Mouse (Mus musculus) myocyte (in vitro differentiated cells): Measurements from ENCODE around the gene Copb2.

Source experiments
- MYOG ChIP-seq, 3 experiments: IDR thresholded peaks; one replicate each; pipeline ENCODE4 v1.6.1; 2011; ENCODE audit warnings: control low read depth in 2 of 3, low read depth in 2 of 3, mild to moderate bottlenecking in 2 of 3; ENCODE audit not compliant: insufficient read length in 2 of 3, control insufficient read depth in 1 of 3, insufficient read depth in 1 of 3
- POLR2AphosphoS2 ChIP-seq: IDR thresholded peaks from one replicate; pipeline ENCODE4 v1.6.1; 2011; ENCODE audit warnings: low read depth, control low read depth; ENCODE audit not compliant: insufficient read length
- TCF12 ChIP-seq: IDR thresholded peaks from one replicate; pipeline ENCODE4 v1.6.1; 2011; ENCODE audit warnings: mild to moderate bottlenecking, control low read depth; ENCODE audit not compliant: poor library complexity, insufficient read depth, severe bottlenecking

- TF ChIP-seq POLR2AphosphoS2 (no peak), MYOG (IDR thresholded peaks at IDR 0.05; ENCODE audit: control insufficient read depth in 1 of 3, insufficient read depth in 1 of 3, insufficient read length in 2 of 3, low read depth in 2 of 3) (no peak), TCF12 (no peak)
Measured at GRCm38 (mm10) chr9:98628480-98628879, 65.0 kb downstream of the Copb2 start.
